Mouse (Mus musculus) ES-E14 (cell line): Measurements from ENCODE around the gene Gm15557. TPM values are rescaled to one million over a fixed set of nuclear protein-coding genes. Genes with fewer than 3 reads are reported as not detected.

Experiments used
- DNase-seq: peaks from one replicate; pipeline ENCODE4 v3.0.0-alpha.2; 2013; ENCODE audit warnings: low read depth, low spot score
- H3K27ac ChIP-seq: 2 replicates; pipeline ENCODE4 v1.5.1; 2012; ENCODE audit warnings: low read depth, mild to moderate bottlenecking, low read length, moderate library complexity, mixed read lengths; ENCODE audit not compliant: poor library complexity, insufficient read depth, severe bottlenecking
- H3K36me3 ChIP-seq: 2 replicates; pipeline ENCODE4 v1.6.1; 2012; ENCODE audit warnings: mild to moderate bottlenecking, low read length, moderate library complexity, mixed read lengths; ENCODE audit not compliant: control insufficient read depth, poor library complexity, insufficient read depth, severe bottlenecking
- H3K4me1 ChIP-seq, 2 experiments: fragments of 150-350 bp in 1 of 2; sonication (generic) in 1 of 2; 2 replicates each; pipeline ENCODE4 v1.6.1; 2012; ENCODE audit warnings: low read length in 2 of 2, mild to moderate bottlenecking in 1 of 2, mixed read lengths in 1 of 2; ENCODE audit not compliant: control insufficient read depth in 2 of 2, insufficient read depth in 2 of 2, poor library complexity in 1 of 2
- H3K4me3 ChIP-seq, 2 experiments: fragments of 150-350 bp in 1 of 2; sonication (generic) in 1 of 2; 2 replicates each; pipeline ENCODE4 v1.5.1; 2012; ENCODE audit warnings: low read length in 2 of 2, low read depth in 1 of 2, mild to moderate bottlenecking in 1 of 2, mixed read lengths in 1 of 2; ENCODE audit not compliant: insufficient read depth in 1 of 2, poor library complexity in 1 of 2, severe bottlenecking in 1 of 2
- H3K9ac ChIP-seq: 2 replicates; pipeline ENCODE4 v1.6.1; 2012; ENCODE audit warnings: low read depth, mild to moderate bottlenecking, low read length, mixed read lengths; ENCODE audit not compliant: poor library complexity, insufficient read depth, severe bottlenecking
- H3K9me3 ChIP-seq: fragments of 150-350 bp; sonication (generic); 2 replicates; pipeline ENCODE4 v1.6.1; 2012; ENCODE audit warnings: low read depth, mild to moderate bottlenecking, low read length; ENCODE audit not compliant: control insufficient read depth, insufficient read depth
- CHD2 ChIP-seq: IDR thresholded peaks from 2 replicates; pipeline ENCODE4 v1.6.1; 2014; ENCODE audit warnings: mild to moderate bottlenecking, low read depth, low read length, inconsistent platforms
- HCFC1 ChIP-seq: IDR thresholded peaks from 2 replicates; pipeline ENCODE4 v1.6.1; 2012; ENCODE audit warnings: low read length, inconsistent platforms, borderline replicate concordance; ENCODE audit not compliant: insufficient read depth
- MAFK ChIP-seq: IDR thresholded peaks from 2 replicates; pipeline ENCODE4 v1.6.1; 2014; ENCODE audit warnings: mild to moderate bottlenecking, low read depth, low read length, inconsistent platforms; ENCODE audit not compliant: insufficient read depth
- ZC3H11A ChIP-seq: IDR thresholded peaks from 2 replicates; pipeline ENCODE4 v1.6.1; 2012; ENCODE audit warnings: low read depth, mild to moderate bottlenecking, inconsistent platforms, low read length, borderline replicate concordance
- ZNF384 ChIP-seq: IDR thresholded peaks from 2 replicates; pipeline ENCODE4 v1.6.1; 2012; ENCODE audit warnings: low read depth, low read length, inconsistent platforms
- in situ Hi-C, 2 experiments: fragments of 600-800 bp; cut with MboI; formaldehyde crosslinking; loops; one replicate each; pipeline ENCODE4 v1.15.1; 2025; ENCODE audit warnings: low sequenced_read_pairs in 2 of 2, inconsistent platforms in 1 of 2; ENCODE audit not compliant: unreplicated experiment in 2 of 2
- total RNA-seq: library from RNA; depleted of rRNA; stranded (reverse); fragments of 300-350 nt; gene quantifications from 2 replicates; pipeline ENCODE4 v1.2.3, GENCODE M21; 2012; rRNA removed

Gene Gm15557
- total RNA-seq = not detected in 2 replicates

DNA sequence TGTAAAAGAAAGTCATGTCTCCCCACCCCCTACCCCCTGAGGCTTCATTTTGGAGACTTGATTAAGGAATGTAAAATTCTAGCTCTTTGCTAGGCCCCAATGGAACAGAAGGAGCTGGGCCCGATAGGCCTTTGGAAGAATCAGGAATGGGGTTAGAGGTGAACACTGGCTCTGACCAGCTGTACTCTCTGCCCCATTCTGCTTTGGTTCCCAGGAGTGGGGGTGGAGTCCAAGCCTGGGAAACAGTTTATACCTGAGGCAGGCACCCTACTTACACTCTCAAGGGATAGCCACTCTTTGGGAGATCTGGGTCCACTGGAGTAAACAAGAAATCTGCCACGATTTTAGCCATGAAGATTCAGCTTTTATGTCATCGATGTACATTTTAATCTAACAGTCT is at the start of gene Gm15557:
TSS of gene Gm15557 (plus strand) at position 48 of the 400 bp plus-strand sequence.
- no peak within 1 kb of the TSS for H3K9ac ChIP-seq
- DNase-seq = no peak
- in situ Hi-C loops = no loop called here

GRCm38 (mm10) chr2:155894307-155895045 is 46.1 kb upstream of the Gm15557 start:
- in situ Hi-C loops = no loop called here
- DNase-seq = no peak
- Histone ChIP-seq H3K9me3 (no peaks in the 10 kb centered on the region), H3K4me1 (no peaks in the 10 kb centered on the region), H3K9ac (no peak overlapping the region), H3K36me3 (peaks cover 2% of the 10 kb centered on the region; the same call in 1 of the 2 replicates), H3K27ac (no peak overlapping the region), H3K4me3 (no peak overlapping the region)
- no peak for TF ChIP-seq HCFC1
- no peak for TF ChIP-seq MAFK
- TF ChIP-seq ZNF384 = no peak
- TF ChIP-seq ZC3H11A = no peak
- no peak for TF ChIP-seq CHD2

More for the DNA sequence above, at the start of gene Gm15557:
- peaks cover 0 to 12% of the 10 kb centered on the region in 2 experiments; a peak in 1 of 4 replicates for H3K4me1 ChIP-seq
- H3K27ac ChIP-seq = no peak within 1 kb of the TSS
- no peaks in the 10 kb centered on the region for H3K9me3 ChIP-seq
- no peak within 1 kb of the TSS for H3K4me3 ChIP-seq
- no peaks in the 10 kb centered on the region for H3K36me3 ChIP-seq
- no peak for TF ChIP-seq CHD2
- TF ChIP-seq ZNF384 = no peak
- no peak for TF ChIP-seq ZC3H11A
- no peak for TF ChIP-seq HCFC1
- no peak for TF ChIP-seq MAFK

GRCm38 (mm10) chr2:155895046-155895735 is 45.3 kb upstream of the Gm15557 start:
- Histone ChIP-seq H3K4me1 (no peaks in the 10 kb centered on the region), H3K9me3 (no peaks in the 10 kb centered on the region), H3K9ac (no peak overlapping the region), H3K36me3 (peaks cover 2% of the 10 kb centered on the region; the same call in 1 of the 2 replicates), H3K27ac (no peak overlapping the region), H3K4me3 (no peak overlapping the region)
- TF ChIP-seq MAFK = no peak
- TF ChIP-seq ZC3H11A = no peak
- TF ChIP-seq ZNF384 = no peak
- no peak for TF ChIP-seq CHD2
- no peak for TF ChIP-seq HCFC1
- in situ Hi-C loops = no loop called here
- no peak for DNase-seq

DNA sequence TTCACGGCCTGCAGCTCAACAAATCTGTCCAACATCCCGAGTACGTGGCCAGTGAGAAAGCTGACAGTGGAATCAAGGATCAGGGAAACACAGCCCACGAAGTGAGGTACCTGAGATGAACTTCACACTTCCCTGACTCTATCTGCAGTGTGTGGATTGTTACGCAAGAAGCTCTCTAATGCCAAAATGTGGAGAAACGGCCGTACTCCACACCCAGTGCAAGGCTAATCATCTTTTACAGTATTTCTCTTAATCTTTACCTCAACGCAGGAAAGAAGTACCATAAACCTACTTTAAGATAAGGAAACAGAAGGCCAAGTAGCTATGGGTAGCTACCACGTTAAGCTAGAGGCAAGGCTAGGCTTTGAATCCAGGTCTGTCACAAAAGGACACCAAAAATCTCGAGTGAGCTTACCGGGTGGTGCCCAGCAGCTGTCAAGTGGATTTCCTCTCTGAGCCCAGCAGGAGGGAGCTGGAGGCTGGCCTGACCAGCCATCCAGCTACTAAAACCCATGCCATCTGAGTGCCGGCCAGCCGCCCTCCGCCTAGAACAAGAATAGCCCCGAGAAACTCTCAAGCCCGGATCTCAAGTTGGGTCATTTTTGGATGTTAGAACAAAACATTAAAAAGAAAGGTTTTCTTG is 37.4 kb upstream of the Gm15557 start:
- Histone ChIP-seq H3K9ac (no peak overlapping the region), H3K4me1 (no peaks in the 10 kb centered on the region), H3K9me3 (no peaks in the 10 kb centered on the region), H3K4me3 (no peak overlapping the region), H3K36me3 (peaks cover 2% of the 10 kb centered on the region; the same call in 1 of the 2 replicates), H3K27ac (no peak overlapping the region)
- no peak for DNase-seq
- no peak for TF ChIP-seq ZC3H11A
- TF ChIP-seq HCFC1 = no peak
- in situ Hi-C loops = no loop called here
